Mouse (Mus musculus): ENCODE data around the gene Olfr1047. TPM values are rescaled to one million over a fixed set of nuclear protein-coding genes. Genes with fewer than 3 reads are reported as not detected.
"Not testable (repeated sequence)": the region's sequence is repeated elsewhere in the genome, so short reads cannot be mapped to it uniquely, and the experiment has no call there.

Gene Olfr1047
- total RNA-seq (2014; fragmentation: Nextera tagmentation): not detected in 2 replicates
- not detected in 2 replicates for total RNA-seq (2017)
- polyA plus RNA-seq (2012): not detected in 2 replicates

- Histone ChIP-seq H3K4me1 (ENCODE audit: insufficient read depth, low read depth, low read length) (no peaks in the 10 kb centered on the region), H3K9me3 (replicated peaks) (0 out of 2 replicates have a peak, but pooled peaks cover 4% of the 10 kb centered on the region), H3K36me3 (replicated peaks) (no peaks in the 10 kb centered on the region), H3K4me3 (ENCODE audit: low read depth, low read length) (no peak within 1 kb of the TSS), H3K27me3 (ENCODE audit: insufficient read depth, low read length) (no peaks in the 10 kb centered on the region)
- TF ChIP-seq GATA2 (IDR thresholded peaks at IDR 0.05; ENCODE audit: borderline replicate concordance, low read depth, low read length) (no peak), TAL1 (conservative IDR thresholded peaks at IDR 0.05; ENCODE audit: low read depth, low read length) (no peak), GATA1 (IDR thresholded peaks at IDR 0.05; ENCODE audit: borderline replicate concordance, low read length) (no peak), CTCF (IDR thresholded peaks at IDR 0.05; ENCODE audit: low read depth, low read length) (no peak), POLR2AphosphoS5 (IDR thresholded peaks at IDR 0.05; ENCODE audit: insufficient replicate concordance, low read depth, low read length) (no peak)
- ATAC-seq (ENCODE audit: extremely low read depth, insufficient number of reproducible peaks, low FRiP score, poor library complexity, severe bottlenecking): no peak
- DNase-seq (ENCODE audit: low spot score): no peak
Observed at GRCm38 (mm10) chr2:86231301-86231700, at the start of gene Olfr1047. TSS of gene Olfr1047 (minus strand) at chr2:86231401.

GRCm38 (mm10) chr2:86278988-86279387 is 47.8 kb upstream of the Olfr1047 start, which contains the start of gene Olfr1051:
TSS of gene Olfr1051 (minus strand) at chr2:86279088.
- not testable (repeated sequence) for ATAC-seq (ENCODE audit: extremely low read depth, insufficient number of reproducible peaks, low FRiP score, poor library complexity, severe bottlenecking)

GRCm38 (mm10) chr2:86258228-86258627 is 27.0 kb upstream of the Olfr1047 start, which contains the start of gene Olfr1049:
TSS of gene Olfr1049 (minus strand) at chr2:86258328.
- H3K36me3 ChIP-seq (replicated peaks); ATAC-seq (ENCODE audit: extremely low read depth, insufficient number of reproducible peaks, low FRiP score, poor library complexity, severe bottlenecking); H3K9me3 ChIP-seq (replicated peaks): not testable (repeated sequence)

More at GRCm38 (mm10) chr2:86278988-86279387, 47.8 kb upstream of the Olfr1047 start, which contains the start of gene Olfr1051:
- H3K9me3 ChIP-seq (replicated peaks); H3K4me1 ChIP-seq (ENCODE audit: insufficient read depth, low read depth, low read length); DNase-seq (ENCODE audit: low spot score); H3K27me3 ChIP-seq (ENCODE audit: insufficient read depth, low read length); H3K4me3 ChIP-seq (ENCODE audit: low read depth, low read length); H3K36me3 ChIP-seq (replicated peaks): not testable (repeated sequence)

GRCm38 (mm10) chr2:86240189-86240588 is 9.0 kb upstream of the Olfr1047 start, which contains the start of gene Olfr1048:
TSS of gene Olfr1048 (minus strand) at chr2:86240289.
- TF ChIP-seq POLR2AphosphoS5 (IDR thresholded peaks at IDR 0.05; ENCODE audit: insufficient replicate concordance, low read depth, low read length) (no peak), GATA1 (IDR thresholded peaks at IDR 0.05; ENCODE audit: borderline replicate concordance, low read length) (no peak)
- ATAC-seq (ENCODE audit: extremely low read depth, insufficient number of reproducible peaks, low FRiP score, poor library complexity, severe bottlenecking) (no peak), DNase-seq (ENCODE audit: low spot score) (no peak)
- Histone ChIP-seq H3K9me3 (replicated peaks) (no peaks in the 10 kb centered on the region), H3K27me3 (ENCODE audit: insufficient read depth, low read length) (no peaks in the 10 kb centered on the region), H3K4me1 (ENCODE audit: insufficient read depth, low read depth, low read length) (no peaks in the 10 kb centered on the region), H3K36me3 (replicated peaks) (no peaks in the 10 kb centered on the region), H3K4me3 (ENCODE audit: low read depth, low read length) (no peak within 1 kb of the TSS)

More at GRCm38 (mm10) chr2:86258228-86258627, 27.0 kb upstream of the Olfr1047 start, which contains the start of gene Olfr1049:
- not testable (repeated sequence) for H3K4me1 ChIP-seq (ENCODE audit: insufficient read depth, low read depth, low read length); H3K4me3 ChIP-seq (ENCODE audit: low read depth, low read length); H3K27me3 ChIP-seq (ENCODE audit: insufficient read depth, low read length); DNase-seq (ENCODE audit: low spot score)

GRCm38 (mm10) chr2:86219214-86219613 is 12.0 kb downstream of the Olfr1047 start, which contains the start of gene Olfr1046:
TSS of gene Olfr1046 (minus strand) at chr2:86219314.
- no peak for TF ChIP-seq TAL1 (conservative IDR thresholded peaks at IDR 0.05; ENCODE audit: low read depth, low read length)
- TF ChIP-seq POLR2AphosphoS5 (IDR thresholded peaks at IDR 0.05; ENCODE audit: insufficient replicate concordance, low read depth, low read length): no peak
- no peak for TF ChIP-seq CTCF (IDR thresholded peaks at IDR 0.05; ENCODE audit: low read depth, low read length)
- TF ChIP-seq GATA2 (IDR thresholded peaks at IDR 0.05; ENCODE audit: borderline replicate concordance, low read depth, low read length): no peak
- no peak for ATAC-seq (ENCODE audit: extremely low read depth, insufficient number of reproducible peaks, low FRiP score, poor library complexity, severe bottlenecking)

GRCm38 (mm10) chr2:86202909-86203308 is 28.3 kb downstream of the Olfr1047 start, which contains the start of gene Olfr1045:
TSS of gene Olfr1045 (minus strand) at chr2:86203009.
- Histone ChIP-seq H3K27me3 (ENCODE audit: insufficient read depth, low read length) (no peaks in the 10 kb centered on the region), H3K36me3 (replicated peaks) (no peaks in the 10 kb centered on the region), H3K4me3 (ENCODE audit: low read depth, low read length) (no peak within 1 kb of the TSS), H3K4me1 (ENCODE audit: insufficient read depth, low read depth, low read length) (no peaks in the 10 kb centered on the region), H3K9me3 (replicated peaks) (peaks cover 2% of the 10 kb centered on the region; the same call in 1 of the 2 replicates)
- TF ChIP-seq TAL1 (conservative IDR thresholded peaks at IDR 0.05; ENCODE audit: low read depth, low read length): no peak
- TF ChIP-seq GATA1 (IDR thresholded peaks at IDR 0.05; ENCODE audit: borderline replicate concordance, low read length): no peak
- no peak for TF ChIP-seq POLR2AphosphoS5 (IDR thresholded peaks at IDR 0.05; ENCODE audit: insufficient replicate concordance, low read depth, low read length)
- no peak for TF ChIP-seq CTCF (IDR thresholded peaks at IDR 0.05; ENCODE audit: low read depth, low read length)
- TF ChIP-seq GATA2 (IDR thresholded peaks at IDR 0.05; ENCODE audit: borderline replicate concordance, low read depth, low read length): no peak
- DNase-seq (ENCODE audit: low spot score): no peak
- ATAC-seq (ENCODE audit: extremely low read depth, insufficient number of reproducible peaks, low FRiP score, poor library complexity, severe bottlenecking): no peak

More at GRCm38 (mm10) chr2:86219214-86219613, 12.0 kb downstream of the Olfr1047 start, which contains the start of gene Olfr1046:
- no peaks in the 10 kb centered on the region for H3K36me3 ChIP-seq (replicated peaks)
- H3K4me3 ChIP-seq (ENCODE audit: low read depth, low read length): no peak within 1 kb of the TSS
- H3K27me3 ChIP-seq (ENCODE audit: insufficient read depth, low read length): no peaks in the 10 kb centered on the region
- DNase-seq (ENCODE audit: low spot score): no peak
- H3K4me1 ChIP-seq (ENCODE audit: insufficient read depth, low read depth, low read length): no peaks in the 10 kb centered on the region
- H3K9me3 ChIP-seq (replicated peaks): no peaks in the 10 kb centered on the region

- H3K9me3 ChIP-seq (replicated peaks): no peaks in the 10 kb centered on the region
- no peak for TF ChIP-seq CTCF (IDR thresholded peaks at IDR 0.05; ENCODE audit: low read depth, low read length)
- no peaks in the 10 kb centered on the region for H3K4me1 ChIP-seq (ENCODE audit: insufficient read depth, low read depth, low read length)
- no peaks in the 10 kb centered on the region for H3K36me3 ChIP-seq (replicated peaks)
- no peak overlapping the region for H3K4me3 ChIP-seq (ENCODE audit: low read depth, low read length)
- no peaks in the 10 kb centered on the region for H3K27me3 ChIP-seq (ENCODE audit: insufficient read depth, low read length)
- DNase-seq (ENCODE audit: low spot score) (no peak), ATAC-seq (ENCODE audit: extremely low read depth, insufficient number of reproducible peaks, low FRiP score, poor library complexity, severe bottlenecking) (no peak)
Observed at GRCm38 (mm10) chr2:86195863-86196262, 35.3 kb downstream of the Olfr1047 start.

All from G1E (cell line).